Mouse (Mus musculus) liver, embryonic 11.5 days (tissue): ENCODE measurements around the gene Bcr. TPM values are rescaled to one million over a fixed set of nuclear protein-coding genes. Genes with fewer than 3 reads are reported as not detected.

ENCODE experiments used
- ATAC-seq: fragments of 200-750 bp; cut with Nextera tagmentation; replicated peaks from 2 replicates; pipeline ENCODE4 v1.8.0; 2017; ENCODE audit warnings: moderate number of reproducible peaks, mild to moderate bottlenecking, moderate TSS enrichment, moderate library complexity; ENCODE audit not compliant: low FRiP score
- DNase-seq: peaks from one replicate; pipeline ENCODE4 v3.0.0-alpha.2; 2017; ENCODE audit warnings: low spot score
- H3K27ac ChIP-seq: fragments of 300-500 bp; sonication (generic); 2 replicates; pipeline ENCODE4 v1.5.1; 2014; ENCODE audit warnings: mild to moderate bottlenecking, low read depth, low read length, control low read depth
- H3K27me3 ChIP-seq: fragments of 300-500 bp; sonication (generic); replicated peaks from 2 replicates; pipeline ENCODE4 v1.6.1; 2014; ENCODE audit warnings: low read length, mixed read lengths; ENCODE audit not compliant: control insufficient read depth, insufficient read depth
- H3K36me3 ChIP-seq: fragments of 300-500 bp; sonication (generic); 2 replicates; pipeline ENCODE4 v1.6.1; 2014; ENCODE audit warnings: mild to moderate bottlenecking, low read length, moderate library complexity, mixed read lengths; ENCODE audit not compliant: control insufficient read depth, insufficient read depth
- H3K4me1 ChIP-seq: fragments of 300-500 bp; sonication (generic); replicated peaks from 2 replicates; pipeline ENCODE4 v1.6.1; 2014; ENCODE audit warnings: low read length, mixed read lengths; ENCODE audit not compliant: control insufficient read depth, insufficient read depth
- H3K4me2 ChIP-seq: fragments of 300-500 bp; sonication (generic); 2 replicates; pipeline ENCODE4 v1.6.1; 2014; ENCODE audit warnings: mild to moderate bottlenecking, control low read depth, moderate library complexity
- H3K4me3 ChIP-seq: fragments of 300-500 bp; sonication (generic); 2 replicates; pipeline ENCODE4 v1.5.1; 2014; ENCODE audit warnings: low read depth, low read length, control low read depth
- H3K9ac ChIP-seq: fragments of 300-500 bp; sonication (generic); 2 replicates; pipeline ENCODE4 v1.6.1; 2014; ENCODE audit warnings: low read depth, low read length, control low read depth
- H3K9me3 ChIP-seq: fragments of 300-500 bp; sonication (generic); 2 replicates; pipeline ENCODE4 v1.6.1; 2016; ENCODE audit warnings: low read length, inconsistent platforms, mixed read lengths; ENCODE audit not compliant: control insufficient read depth
- WGBS: fragments of 180-500 bp; shearing (Covaris S2); extraction: QIAGEN DNeasy Blood & Tissue Kit; methylation state at CpG from one replicate; pipeline ENCODE4 v1.1.7; 2014; 5-methylcytosine and 5-hydroxymethylcytosine counted together
- polyA plus RNA-seq: library from polyadenylated mRNA; unstranded; fragments of >200 nt; fragmentation: Nextera tagmentation; extraction: Ambion mirVana; gene quantifications from 2 replicates; pipeline ENCODE4 v1.2.1, GENCODE M21; 2014

Bcr gene
- polyA plus RNA-seq, 1 experiment from 2014 or later = 6.8 TPM

DNA sequence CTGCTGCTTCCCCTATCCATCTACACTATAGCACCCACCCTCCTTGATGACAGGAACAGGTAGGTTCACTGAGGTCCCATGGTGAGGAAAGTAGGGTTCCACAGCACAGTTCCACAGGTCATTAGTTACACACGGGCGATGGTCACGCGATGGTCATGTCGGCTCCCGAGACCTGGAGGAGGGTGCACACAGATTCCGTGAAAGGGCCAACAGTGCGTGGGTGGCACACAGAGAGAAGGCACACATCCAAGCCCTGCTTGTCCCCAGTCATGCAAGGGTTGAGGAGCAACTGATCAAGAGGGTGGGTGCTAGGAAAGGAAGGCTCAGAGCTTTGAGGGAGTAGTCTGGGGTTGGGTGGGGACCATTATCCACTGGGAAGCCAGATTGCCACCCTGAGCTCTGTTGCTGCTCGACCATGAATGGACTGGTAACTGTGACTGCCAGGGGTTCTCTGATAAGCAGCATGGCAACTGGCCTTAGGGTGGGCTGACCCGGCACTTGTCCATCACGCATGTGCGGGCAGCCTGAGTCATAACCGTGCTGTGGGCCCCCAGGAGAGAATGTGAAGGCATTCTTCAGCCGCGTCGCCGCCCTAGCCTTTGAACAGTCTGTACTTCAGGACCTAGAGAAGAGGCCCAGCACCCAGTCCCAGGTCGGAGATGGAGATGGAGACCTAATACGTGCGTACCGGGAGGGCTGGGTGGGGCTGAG, 8.9 kb upstream of the Bcr start:
- 87% methylated on average over 21 of the region's 21 CpGs for WGBS
- no peak overlapping the region for H3K9ac ChIP-seq
- ATAC-seq (no peak), DNase-seq (no peak)
- H3K36me3 ChIP-seq = no peaks in the 10 kb centered on the region
- no peak overlapping the region for H3K4me3 ChIP-seq
- no peaks in the 10 kb centered on the region for H3K27me3 ChIP-seq
- no peak overlapping the region for H3K27ac ChIP-seq
- H3K9me3 ChIP-seq = no peaks in the 10 kb centered on the region
- H3K4me2 ChIP-seq = no peak overlapping the region
- H3K4me1 ChIP-seq = peaks cover 29% of the 10 kb centered on the region

DNA sequence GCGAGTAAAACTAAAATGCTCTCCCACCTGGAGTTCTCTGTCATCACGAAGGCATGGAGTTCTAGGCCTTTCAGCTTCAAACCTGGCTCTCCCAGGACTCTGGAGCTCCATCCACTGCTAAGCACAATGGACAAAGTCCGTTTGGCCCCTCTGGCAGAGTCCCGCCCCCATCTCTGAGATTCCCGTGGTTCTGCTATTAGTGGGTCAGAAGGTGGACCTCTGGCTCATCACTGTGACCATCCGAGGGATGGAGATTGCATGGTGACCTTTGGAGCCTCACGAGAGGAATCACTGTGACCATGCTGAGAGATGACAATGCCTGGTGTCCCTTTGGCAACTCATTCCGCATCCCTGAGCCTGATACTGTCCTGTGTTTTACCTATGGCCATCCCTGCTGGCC, 7.5 kb upstream of the Bcr start:
- ATAC-seq = 0 out of 2 replicates have a peak, but pooled peaks have one; percentile 2
- WGBS = 70% methylated on average over 8 of the region's 8 CpGs
- peak overlapping the region; percentile 39; the same call in 1 of the 2 replicates for H3K27ac ChIP-seq

DNA sequence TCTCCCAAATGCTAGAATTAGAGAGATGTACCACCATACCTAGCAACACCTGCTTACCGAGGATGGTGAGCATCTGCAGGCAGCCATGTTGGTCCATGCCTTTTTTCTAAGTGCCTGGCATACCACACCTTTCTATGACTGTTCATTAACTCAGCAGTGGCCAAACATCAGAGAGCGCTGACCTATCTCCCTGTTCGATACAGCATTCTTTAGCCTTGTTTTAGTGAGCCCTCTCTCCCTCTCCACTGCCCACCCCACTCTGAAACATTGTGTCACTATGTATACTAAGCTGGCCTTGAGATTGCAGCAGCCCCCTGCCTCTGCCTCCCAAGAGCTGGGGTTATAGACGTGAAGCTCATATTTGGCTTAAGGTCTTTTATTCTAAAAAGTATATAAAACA, 6.7 kb upstream of the Bcr start:
- peaks cover 30% of the 10 kb centered on the region for H3K4me1 ChIP-seq
- no peaks in the 10 kb centered on the region for H3K36me3 ChIP-seq
- H3K4me3 ChIP-seq = no peak overlapping the region
- ATAC-seq = peak; percentile 45
- no peak overlapping the region for H3K4me2 ChIP-seq
- no peaks in the 10 kb centered on the region for H3K9me3 ChIP-seq
- no peak for DNase-seq
- no peak overlapping the region; the same call in 1 of the 2 replicates for H3K27ac ChIP-seq
- WGBS = 74% methylated on average over 4 of the region's 4 CpGs
- H3K9ac ChIP-seq = no peak overlapping the region
- no peaks in the 10 kb centered on the region for H3K27me3 ChIP-seq

More for the DNA sequence above, 7.5 kb upstream of the Bcr start:
- Histone ChIP-seq H3K4me2 (no peak overlapping the region), H3K9me3 (no peaks in the 10 kb centered on the region), H3K9ac (no peak overlapping the region), H3K4me3 (no peak overlapping the region), H3K36me3 (no peaks in the 10 kb centered on the region), H3K27me3 (no peaks in the 10 kb centered on the region), H3K4me1 (peaks cover 30% of the 10 kb centered on the region)
- no peak for DNase-seq

DNA sequence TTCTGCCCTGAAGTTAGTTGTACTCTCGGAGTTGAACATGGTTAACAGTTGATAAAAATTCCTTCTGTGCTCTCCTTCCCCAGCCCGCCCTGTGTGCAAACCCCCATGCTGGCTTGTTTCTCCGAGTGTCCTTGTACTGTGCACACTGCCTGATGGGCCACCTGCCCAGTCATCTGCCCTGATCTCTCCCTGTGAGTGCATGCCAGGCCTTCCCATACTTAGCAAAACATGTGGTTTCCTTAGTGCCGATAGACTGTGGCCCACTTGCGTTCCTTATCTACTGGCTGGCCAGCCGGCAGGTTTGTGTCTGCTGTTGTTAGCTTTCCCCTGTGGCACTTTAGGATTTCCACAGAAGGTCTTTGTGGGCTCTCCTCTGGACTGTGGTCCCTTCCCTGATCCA, 6.3 kb upstream of the Bcr start:
- H3K9ac ChIP-seq = no peak overlapping the region
- WGBS = 33% methylated on average over 6 of the region's 6 CpGs
- no peaks in the 10 kb centered on the region for H3K27me3 ChIP-seq
- no peaks in the 10 kb centered on the region for H3K9me3 ChIP-seq
- no peak overlapping the region; the same call in 1 of the 2 replicates for H3K27ac ChIP-seq
- no peak overlapping the region for H3K4me2 ChIP-seq
- peaks cover 30% of the 10 kb centered on the region for H3K4me1 ChIP-seq
- H3K4me3 ChIP-seq = no peak overlapping the region
- no peaks in the 10 kb centered on the region for H3K36me3 ChIP-seq
- ATAC-seq (0 out of 2 replicates have a peak, but pooled peaks have one; percentile 15), DNase-seq (no peak)

DNA sequence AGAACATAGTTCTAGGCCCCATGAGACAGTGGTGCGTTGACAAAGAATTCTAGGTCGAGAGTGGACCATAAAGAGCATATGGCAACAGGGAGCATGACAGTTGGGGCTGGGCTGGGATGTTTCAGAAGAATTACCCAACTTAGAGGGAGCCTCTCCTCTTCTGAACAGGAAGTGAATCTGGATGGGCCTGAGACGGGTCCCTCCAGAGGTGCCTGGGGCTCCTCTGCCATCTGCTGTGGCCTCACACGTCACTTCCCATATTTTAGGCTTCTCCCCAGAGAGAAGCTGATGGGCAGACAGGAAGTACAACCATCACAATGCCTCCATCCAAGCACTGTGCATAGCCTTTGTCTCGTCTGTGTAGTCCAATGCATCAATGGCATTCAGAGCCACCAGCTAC, 4.7 kb upstream of the Bcr start:
- WGBS = 58% methylated on average over 5 of the region's 5 CpGs
- H3K27me3 ChIP-seq = peaks cover 2% of the 10 kb centered on the region
- H3K9ac ChIP-seq = no peak overlapping the region
- ATAC-seq = no peak
- no peaks in the 10 kb centered on the region for H3K9me3 ChIP-seq
- no peak overlapping the region for H3K4me2 ChIP-seq
- H3K27ac ChIP-seq = no peak overlapping the region
- DNase-seq = no peak
- H3K36me3 ChIP-seq = no peaks in the 10 kb centered on the region
- H3K4me1 ChIP-seq = peaks cover 39% of the 10 kb centered on the region
- no peak overlapping the region for H3K4me3 ChIP-seq

DNA sequence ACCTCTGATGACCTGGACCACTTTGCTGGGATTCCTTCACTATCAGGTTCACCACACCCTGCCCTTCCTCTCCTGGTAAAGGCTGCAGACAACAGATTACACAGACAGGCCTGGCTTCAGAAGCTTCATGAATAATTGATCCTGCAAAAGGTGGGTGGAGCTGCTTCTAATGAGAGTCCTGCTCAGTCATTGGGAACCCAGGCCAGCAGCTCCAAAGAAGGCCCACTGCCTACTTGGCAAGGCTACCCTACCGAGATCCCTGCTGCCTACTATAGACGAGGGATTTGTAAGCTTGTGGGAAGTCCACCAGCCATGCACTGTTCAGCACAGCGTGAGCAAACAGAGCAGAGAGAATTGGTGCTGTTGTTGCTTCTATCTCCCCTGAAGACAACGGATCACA, 4.1 kb upstream of the Bcr start:
- WGBS = 21% methylated on average over 4 of the region's 4 CpGs
- H3K4me1 ChIP-seq = peaks cover 39% of the 10 kb centered on the region
- no peak overlapping the region for H3K9ac ChIP-seq
- no peak for DNase-seq
- no peak overlapping the region for H3K4me3 ChIP-seq
- no peak overlapping the region for H3K27ac ChIP-seq
- peaks cover 8% of the 10 kb centered on the region for H3K27me3 ChIP-seq
- H3K36me3 ChIP-seq = no peaks in the 10 kb centered on the region
- no peaks in the 10 kb centered on the region for H3K9me3 ChIP-seq
- no peak overlapping the region for H3K4me2 ChIP-seq
- 0 out of 2 replicates have a peak, but pooled peaks have one; percentile 8 for ATAC-seq

DNA sequence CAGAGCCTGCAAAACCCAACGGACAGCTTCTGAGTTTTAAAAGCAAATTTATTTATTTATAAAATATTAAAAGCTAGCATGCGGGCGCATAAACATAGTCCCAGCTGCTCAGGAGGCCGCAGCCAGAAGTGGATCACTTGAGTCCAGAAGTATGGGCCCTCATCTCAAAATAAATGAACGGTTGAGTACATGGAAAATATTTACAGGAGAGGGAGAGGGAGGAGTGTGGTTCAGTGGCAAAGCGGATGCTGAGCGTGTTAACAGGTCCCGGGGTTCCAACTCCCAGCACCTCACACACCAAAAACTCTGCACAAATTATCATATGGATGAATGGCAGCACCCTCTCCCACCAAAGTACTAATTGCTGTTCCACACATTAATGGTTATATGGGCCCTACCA, 2.1 kb upstream of the Bcr start:
- peaks cover 45% of the 10 kb centered on the region for H3K4me1 ChIP-seq
- no peaks in the 10 kb centered on the region for H3K9me3 ChIP-seq
- no peak overlapping the region for H3K9ac ChIP-seq
- 79% methylated on average over 8 of the region's 8 CpGs for WGBS
- DNase-seq = no peak
- H3K4me3 ChIP-seq = no peak overlapping the region
- peaks cover 20% of the 10 kb centered on the region for H3K27me3 ChIP-seq
- H3K4me2 ChIP-seq = no peak overlapping the region
- ATAC-seq = no peak
- no peak overlapping the region for H3K27ac ChIP-seq
- H3K36me3 ChIP-seq = no peaks in the 10 kb centered on the region

DNA sequence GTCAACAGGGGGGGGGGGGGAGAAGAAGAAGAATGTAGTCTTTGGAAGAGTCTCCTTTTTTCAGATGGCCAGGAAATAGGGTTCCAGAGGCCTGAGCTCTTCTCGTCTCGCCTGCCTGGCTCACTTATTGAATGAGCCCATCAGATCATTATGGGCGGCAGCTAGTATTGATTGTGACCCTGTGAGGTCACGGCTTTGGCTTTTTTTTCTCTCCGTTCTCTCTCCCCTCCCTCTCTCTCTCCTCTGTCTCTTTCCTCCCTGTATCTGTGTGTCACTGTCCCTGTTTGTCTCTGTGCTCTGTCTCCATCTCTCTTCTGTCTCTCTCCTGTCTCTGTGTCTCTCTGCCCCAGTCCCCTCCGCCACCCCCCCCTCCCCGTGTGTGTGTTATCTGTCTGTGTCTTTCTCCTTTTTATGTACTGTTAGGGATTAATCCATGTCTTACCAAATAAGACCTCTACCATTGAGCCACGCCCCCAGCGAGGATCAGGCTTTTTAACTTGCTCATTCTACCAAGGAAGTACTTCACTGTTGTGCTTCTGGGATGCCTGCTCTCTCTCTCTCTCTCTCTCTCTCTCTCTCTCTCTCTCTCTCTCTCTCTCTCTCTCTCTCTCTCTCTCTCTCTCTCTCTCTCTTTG, 1.5 kb upstream of the Bcr start:
- ATAC-seq (no peak), DNase-seq (no peak)
- Histone ChIP-seq H3K9ac (no peak overlapping the region), H3K4me1 (peaks cover 46% of the 10 kb centered on the region), H3K36me3 (no peaks in the 10 kb centered on the region), H3K27me3 (peaks cover 20% of the 10 kb centered on the region), H3K27ac (no peak overlapping the region; the same call in 1 of the 2 replicates), H3K4me2 (peak overlapping the region; percentile 80), H3K9me3 (no peaks in the 10 kb centered on the region), H3K4me3 (no peak overlapping the region)
- WGBS = 46% methylated on average over 9 of the region's 9 CpGs
